Comparison of ENCODE assay signal across 20 mouse cellular contexts in the genomic region with DNA sequence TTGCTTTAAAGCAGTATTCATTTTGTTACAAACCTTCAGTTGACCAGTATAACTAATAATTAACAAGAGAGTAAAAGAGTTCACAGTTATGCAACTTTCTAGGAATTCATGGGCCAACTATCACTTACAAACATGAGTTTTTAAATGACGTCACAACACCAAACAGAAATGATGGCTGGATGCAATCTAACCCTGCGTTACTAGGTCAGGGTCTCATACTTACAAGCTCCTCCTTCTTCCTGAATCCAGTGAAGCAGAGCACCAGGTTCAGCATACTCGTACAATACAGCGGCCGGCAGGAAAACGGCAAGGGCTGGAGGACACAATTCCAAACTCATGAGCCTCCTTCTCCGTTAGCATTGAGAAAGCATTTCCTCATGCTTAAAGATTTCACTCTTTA. TPM values are rescaled to one million over a fixed set of nuclear protein-coding genes. Genes with fewer than 3 reads are reported as not detected.
DNase-seq lines count a peak whose midpoint lies in the region; ATAC-seq and TF ChIP-seq lines count a peak whose summit lies in the region.
"Had no signal": no experiment of that assay in that cellular context is flagged by ENCODE, and none has a peak within 500 bp of the region (broad histone marks: within the 10 kb centered on the region; RNA-seq: fewer than 3 reads in every experiment).

No protein-coding gene starts in this region.

- H3K79me2 ChIP-seq in liver, adult 2 months (ENCODE audit: control insufficient read depth, insufficient read depth, low read length), result no peaks in the 10 kb centered on the region

- H3K4me2 ChIP-seq in liver, embryonic 12.5 days, result no peak overlapping the region
- H3K4me2 ChIP-seq: forebrain, embryonic 13.5 days; hindbrain, embryonic 13.5 days; limb, embryonic 15.5 days had no signal

- DNase-seq in liver, adult 2 months (ENCODE audit: extremely low read depth, low read depth, low spot score), result peak; percentile 99
- DNase-seq in kidney, adult 2 months, result peak; percentile 83
- DNase-seq in kidney, postnatal 14 days, result peak; percentile 47
- DNase-seq in cerebellum, adult 8-10 months, result no peak
- DNase-seq in gastrocnemius, adult 8-10 months (ENCODE audit: low spot score in 2 of 2), result no peak
- DNase-seq in retina, embryonic 14.5 days (ENCODE audit: low spot score), result no peak
- DNase-seq: adrenal gland, postnatal 14 days; cerebellum, adult 2 months; cerebellum, postnatal 36 days; embryo, embryonic 11 days; heart, postnatal 36 days; left cerebral cortex, postnatal 4 days; thymus, adult 18-20 months had no signal

- TF ChIP-seq POLR2A in liver, adult 2 months (IDR thresholded peaks at IDR 0.05; ENCODE audit: extremely low read depth, insufficient read depth, low read length), result 0 out of 2 replicates have a peak, but pooled peaks have one; percentile 18
- no peak for TF ChIP-seq POLR2A in kidney, adult 2 months (IDR thresholded peaks at IDR 0.05; ENCODE audit: low read depth, low read length)

- H3K27ac ChIP-seq in liver, adult 2 months (replicated peaks; ENCODE audit: insufficient read depth, low read depth, low read length), result peak overlapping the region; percentile 53
- no peak overlapping the region for H3K27ac ChIP-seq in liver, embryonic 12.5 days
- no peak overlapping the region for H3K27ac ChIP-seq in kidney, adult 2 months (ENCODE audit: insufficient read depth, low read depth, low read length)
- H3K27ac ChIP-seq: forebrain, embryonic 13.5 days; hindbrain, embryonic 13.5 days; limb, embryonic 15.5 days; macrophage had no signal

- H3K36me3 ChIP-seq in liver, adult 2 months (ENCODE audit: control insufficient read depth, insufficient read depth, low read length), result no peaks in the 10 kb centered on the region
- H3K36me3 ChIP-seq in liver, embryonic 12.5 days, result peaks cover 93% of the 10 kb centered on the region
- H3K36me3 ChIP-seq in kidney, adult 2 months (ENCODE audit: control insufficient read depth, insufficient read depth, low read length), result no peaks in the 10 kb centered on the region

- no peak for ATAC-seq in liver, embryonic 12.5 days
- ATAC-seq: forebrain, embryonic 13.5 days; midbrain, embryonic 16.5 days had no signal

- peak; percentile 6; the same call in 1 of the 2 replicates for TF ChIP-seq CTCF in liver, adult 2 months (IDR thresholded peaks at IDR 0.05; ENCODE audit: low read depth, low read length)
- no peak for TF ChIP-seq CTCF in kidney, adult 2 months (conservative IDR thresholded peaks at IDR 0.05; ENCODE audit: insufficient read depth, insufficient read length, low read depth, low read length)

- no peaks in the 10 kb centered on the region for H3K27me3 ChIP-seq in liver, adult 2 months (ENCODE audit: control insufficient read depth, insufficient read depth, low read length)
- H3K27me3 ChIP-seq in liver, embryonic 12.5 days (replicated peaks), result no peaks in the 10 kb centered on the region
- H3K27me3 ChIP-seq in kidney, adult 2 months (replicated peaks; ENCODE audit: control insufficient read depth, insufficient read depth, low read length), result no peaks in the 10 kb centered on the region
- H3K27me3 ChIP-seq: CH12.LX; forebrain, embryonic 13.5 days; hindbrain, embryonic 13.5 days; limb, embryonic 15.5 days had no signal

- 9% methylated on average over 7 of the region's 7 CpGs for WGBS in liver, adult 2 months
- WGBS in liver, embryonic 12.5 days (ENCODE audit: insufficient replicate concordance), result 89% methylated on average over 7 of the region's 7 CpGs
- WGBS in kidney, adult 2 months, result 38% methylated on average over 7 of the region's 7 CpGs

- peaks cover 3% of the 10 kb centered on the region; the same call in 1 of the 2 replicates for H3K4me1 ChIP-seq in liver, adult 2 months (ENCODE audit: control insufficient read depth, insufficient read depth, low read length)
- peaks cover 3% of the 10 kb centered on the region; the same call in 1 of the 2 replicates for H3K4me1 ChIP-seq in liver, embryonic 12.5 days
- H3K4me1 ChIP-seq in kidney, adult 2 months (ENCODE audit: control insufficient read depth, insufficient read depth, low read length), result no peaks in the 10 kb centered on the region; the same call in 1 of the 2 replicates
- H3K4me1 ChIP-seq: forebrain, embryonic 13.5 days; hindbrain, embryonic 13.5 days; limb, embryonic 15.5 days had no signal

- H3K4me3 ChIP-seq in liver, adult 2 months (ENCODE audit: insufficient read depth, low read depth, low read length), result no peak overlapping the region
- H3K4me3 ChIP-seq in liver, embryonic 12.5 days, result no peak overlapping the region
- H3K4me3 ChIP-seq in kidney, adult 2 months (ENCODE audit: insufficient read depth, low read depth, low read length), result no peak overlapping the region
- H3K4me3 ChIP-seq: forebrain, embryonic 13.5 days; hindbrain, embryonic 13.5 days; limb, embryonic 15.5 days had no signal

- H3K9me3 ChIP-seq in liver, embryonic 12.5 days (replicated peaks), result no peaks in the 10 kb centered on the region
- H3K9me3 ChIP-seq: forebrain, embryonic 13.5 days; hindbrain, embryonic 13.5 days; limb, embryonic 15.5 days had no signal

- peak overlapping the region; percentile 63 for H3K9ac ChIP-seq in liver, adult 2 months (ENCODE audit: low read depth, low read length)
- no peak overlapping the region for H3K9ac ChIP-seq in liver, embryonic 12.5 days
- H3K9ac ChIP-seq: forebrain, embryonic 13.5 days; hindbrain, embryonic 13.5 days; limb, embryonic 15.5 days had no signal

RNA-seq across cellular contexts. Expression of a gene that starts 7.9 kb away (rescaled TPM):
- 1.8 and 2.2 TPM in 2 replicates for total RNA-seq in liver, adult 2 months (2014; rRNA removed)
- 0.34 and 0.56 TPM in 2 replicates for polyA plus RNA-seq in liver, adult 2 months (2012; rRNA removed)
- 45.4 TPM in 2 replicates for polyA plus RNA-seq in liver, embryonic 12.5 days (2016; fragmentation: Nextera tagmentation; extraction: Ambion mirVana)
- 1.3 and 2.4 TPM in 2 replicates for polyA plus RNA-seq in kidney, adult 2 months (2012; rRNA removed)
- under 1 TPM in 3 of 4 experiments, not detected in 1; 0.18 to 0.83 (median 0.22) TPM for total RNA-seq in gastrocnemius, adult 8-10 months (2022)

RNA-seq across cellular contexts. Expression of a gene that starts 37.0 kb away (rescaled TPM):
- total RNA-seq in liver, adult 2 months (2014; rRNA removed), result 18.2 and 32.5 TPM in 2 replicates
- polyA plus RNA-seq in liver, adult 2 months (2012; rRNA removed), result 7.9 and 8.9 TPM in 2 replicates
- polyA plus RNA-seq in liver, embryonic 12.5 days (2016; fragmentation: Nextera tagmentation; extraction: Ambion mirVana), result 2.8 and 3.4 TPM in 2 replicates
- 141 and 409 TPM in 2 replicates for polyA plus RNA-seq in kidney, adult 2 months (2012; rRNA removed)
- total RNA-seq in gastrocnemius, adult 8-10 months (2022), result 10 to 100 TPM; 13.8 to 19.7 (median 17.4) TPM

Comparison
In these comparisons a context has a peak if more than half of its experiments do, and no peak if none do; other contexts are left out.
1. RNA of a gene that starts 7.9 kb away (polyA plus RNA-seq): 45.4 TPM in liver, embryonic 12.5 days; 1.3 to 2.4 TPM in kidney, adult 2 months and 0.34 to 0.56 TPM in liver, adult 2 months; every median in the first group is over 10 times any median in the second.
2. DNase-seq: peak in liver, adult 2 months (single experiment), kidney, adult 2 months (single experiment) and kidney, postnatal 14 days (single experiment); none in cerebellum, adult 8-10 months (single experiment), gastrocnemius, adult 8-10 months (0 of 2) and retina, embryonic 14.5 days (single experiment).
3. RNA of a gene that starts 37.0 kb away (polyA plus RNA-seq): 141 to 409 TPM in kidney, adult 2 months; 7.9 to 8.9 TPM in liver, adult 2 months and 2.8 to 3.4 TPM in liver, embryonic 12.5 days; every median in the first group is over 10 times any median in the second.